ENCODE assay signal across 16 mouse cellular contexts in the genomic region with DNA sequence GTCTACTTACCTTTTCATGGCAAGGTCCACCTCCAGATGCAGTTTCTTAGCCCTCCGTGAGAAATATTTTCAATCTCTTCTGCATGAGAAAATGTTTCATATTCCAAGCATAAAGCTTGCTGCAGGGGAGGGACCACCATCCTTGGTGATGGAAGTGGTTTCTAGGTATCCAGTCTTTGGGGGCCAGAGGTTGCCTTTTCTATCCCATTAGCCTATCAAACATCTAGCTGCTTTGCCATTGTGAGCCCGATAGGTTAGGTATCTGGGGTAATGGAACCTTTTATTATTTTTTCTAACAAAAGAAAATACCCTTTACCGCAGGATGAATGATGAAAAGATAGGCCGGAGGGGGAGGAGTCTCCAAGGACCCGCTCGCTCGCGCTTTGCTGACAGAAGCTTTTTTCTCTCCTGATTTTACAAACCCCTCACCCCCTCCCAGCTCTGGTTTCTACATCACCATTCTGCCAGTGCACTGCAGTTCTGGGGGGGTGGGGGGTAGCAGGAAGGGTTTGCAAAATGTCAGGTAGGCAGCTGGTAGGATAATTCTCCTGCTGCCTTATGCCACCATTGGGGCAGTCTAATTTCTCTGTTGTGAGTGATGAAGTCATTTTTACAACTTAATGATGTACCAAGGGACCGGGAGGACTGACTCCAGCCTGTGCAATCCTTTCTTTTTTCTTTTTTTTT. TPM values are rescaled to one million over a fixed set of nuclear protein-coding genes. Genes with fewer than 3 reads are reported as not detected.
DNase-seq lines count a peak whose midpoint lies in the region; ATAC-seq and TF ChIP-seq lines count a peak whose summit lies in the region.
"Had no signal": no experiment of that assay in that cellular context is flagged by ENCODE, and none has a peak within 500 bp of the region (broad histone marks: within the 10 kb centered on the region; RNA-seq: fewer than 3 reads in every experiment).

No protein-coding gene starts in this region.

- peak; percentile 32 for DNase-seq in retina, embryonic 14.5 days (ENCODE audit: low spot score)
- DNase-seq in retina, postnatal 1 day: no peak
- DNase-seq in hindbrain, embryonic 10.5 days (ENCODE audit: low spot score): peak; percentile 10
- peak; percentile 88 for DNase-seq in midbrain, embryonic 14.5 days
- DNase-seq in cerebellum, adult 2 months: no peak
- no peak for DNase-seq in lung, postnatal 0 days (ENCODE audit: low spot score)
- DNase-seq in B cell, adult 2 months: no peak
- DNase-seq: adrenal gland, postnatal 36 days; cerebellum, adult 11 months; heart, adult 18-20 months; heart, postnatal 14 days; kidney, postnatal 14 days; liver; lung, adult 2 months had no signal

- peaks cover 51% of the 10 kb centered on the region for H3K27me3 ChIP-seq in hindbrain, embryonic 10.5 days (ENCODE audit: insufficient read depth, poor library complexity, severe bottlenecking)
- H3K27me3 ChIP-seq in midbrain, embryonic 14.5 days (ENCODE audit: control insufficient read depth, insufficient read depth, low read length): no peaks in the 10 kb centered on the region
- no peaks in the 10 kb centered on the region for H3K27me3 ChIP-seq in cerebellum, adult 2 months (ENCODE audit: control insufficient read depth, insufficient read depth, low read length)
- no peaks in the 10 kb centered on the region for H3K27me3 ChIP-seq in lung, postnatal 0 days (replicated peaks; ENCODE audit: insufficient read depth, low read length)

- no peak for TF ChIP-seq POLR2A in cerebellum, adult 2 months (IDR thresholded peaks at IDR 0.05; ENCODE audit: borderline replicate concordance, insufficient read depth, low read length)

- H3K4me3 ChIP-seq in hindbrain, embryonic 10.5 days: no peak overlapping the region
- peak overlapping the region; percentile 27 for H3K4me3 ChIP-seq in midbrain, embryonic 14.5 days (replicated peaks; ENCODE audit: low read depth, low read length)
- H3K4me3 ChIP-seq in cerebellum, adult 2 months (replicated peaks; ENCODE audit: insufficient read depth, low read depth, low read length): no peak overlapping the region
- no peak overlapping the region for H3K4me3 ChIP-seq in lung, postnatal 0 days (ENCODE audit: low read depth, low read length)

- H3K4me1 ChIP-seq in hindbrain, embryonic 10.5 days (replicated peaks): peaks cover 10% of the 10 kb centered on the region; the same call in 1 of the 2 replicates
- no peaks in the 10 kb centered on the region for H3K4me1 ChIP-seq in midbrain, embryonic 14.5 days (ENCODE audit: control insufficient read depth, insufficient read depth, low read length)
- no peaks in the 10 kb centered on the region for H3K4me1 ChIP-seq in cerebellum, adult 2 months (ENCODE audit: control insufficient read depth, insufficient read depth, low read length)
- no peaks in the 10 kb centered on the region for H3K4me1 ChIP-seq in lung, postnatal 0 days (ENCODE audit: insufficient read depth, low read depth, low read length)

- peak overlapping the region; percentile 49 for H3K9ac ChIP-seq in midbrain, embryonic 14.5 days (replicated peaks; ENCODE audit: low read length)
- no peak overlapping the region for H3K9ac ChIP-seq in lung, postnatal 0 days (replicated peaks; ENCODE audit: low read depth)

- H3K36me3 ChIP-seq in hindbrain, embryonic 10.5 days: no peaks in the 10 kb centered on the region
- H3K36me3 ChIP-seq in midbrain, embryonic 14.5 days (ENCODE audit: control insufficient read depth, insufficient read depth, low read length): 0 out of 2 replicates have a peak, but pooled peaks cover 3% of the 10 kb centered on the region
- no peaks in the 10 kb centered on the region for H3K36me3 ChIP-seq in lung, postnatal 0 days (ENCODE audit: insufficient read depth, low read length)

- WGBS in hindbrain, embryonic 10.5 days: 7% methylated on average over 9 of the region's 9 CpGs
- WGBS in midbrain, embryonic 14.5 days: 2% methylated on average over 9 of the region's 9 CpGs
- WGBS in cerebellum, adult 2 months: 72% methylated on average over 9 of the region's 9 CpGs
- WGBS in lung, postnatal 0 days: 7% methylated on average over 9 of the region's 9 CpGs

- H3K4me2 ChIP-seq in midbrain, embryonic 14.5 days (ENCODE audit: low read length): peak overlapping the region; percentile 48
- no peak overlapping the region for H3K4me2 ChIP-seq in lung, postnatal 0 days (replicated peaks; ENCODE audit: low read depth, low read length)

- H3K9me3 ChIP-seq in hindbrain, embryonic 10.5 days: no peaks in the 10 kb centered on the region
- no peaks in the 10 kb centered on the region for H3K9me3 ChIP-seq in midbrain, embryonic 14.5 days (ENCODE audit: control insufficient read depth, low read length)
- H3K9me3 ChIP-seq in lung, postnatal 0 days (ENCODE audit: low read length): no peaks in the 10 kb centered on the region

- ATAC-seq in midbrain, embryonic 14.5 days (ENCODE audit: low FRiP score, low TSS enrichment): peak; percentile 86
- no peak for ATAC-seq in lung, postnatal 0 days
- ATAC-seq: intestine, embryonic 16.5 days had no signal

- TF ChIP-seq EP300 in lung, postnatal 0 days (IDR thresholded peaks at IDR 0.05): no peak

- H3K27ac ChIP-seq in hindbrain, embryonic 10.5 days: no peak overlapping the region
- peak overlapping the region; percentile 83 for H3K27ac ChIP-seq in midbrain, embryonic 14.5 days (replicated peaks; ENCODE audit: low read depth, low read length)
- H3K27ac ChIP-seq in cerebellum, adult 2 months (ENCODE audit: insufficient read depth, low read length): no peak overlapping the region
- no peak overlapping the region for H3K27ac ChIP-seq in lung, postnatal 0 days (ENCODE audit: low read length)

- TF ChIP-seq CTCF in cerebellum, adult 2 months (IDR thresholded peaks at IDR 0.05; ENCODE audit: borderline replicate concordance, insufficient read depth, low read depth, low read length): no peak
- no peak for TF ChIP-seq CTCF in lung, postnatal 0 days (IDR thresholded peaks at IDR 0.05)

RNA-seq across cellular contexts. Expression of a gene that starts 10.9 kb away (rescaled TPM):
- polyA plus RNA-seq in hindbrain, embryonic 10.5 days (2016; fragmentation: Nextera tagmentation; extraction: Ambion mirVana): 6.4 and 16.1 TPM in 2 replicates
- 102 and 111 TPM in 2 replicates for polyA plus RNA-seq in midbrain, embryonic 14.5 days (2014; fragmentation: Nextera tagmentation; extraction: Ambion mirVana)
- 33.0 and 43.1 TPM in 2 replicates for polyA plus RNA-seq in cerebellum, adult 2 months (2012; rRNA removed)
- not detected in 2 replicates for polyA plus RNA-seq in lung, postnatal 0 days (2015; fragmentation: Nextera tagmentation; extraction: Ambion mirVana)
- polyA plus RNA-seq: lung, adult 2 months; urinary bladder, adult 2 months had no signal

Comparison
In these comparisons a context has a peak if more than half of its experiments do, and no peak if none do; other contexts are left out.
1. DNase-seq: peak in retina, embryonic 14.5 days (single experiment), hindbrain, embryonic 10.5 days (single experiment) and midbrain, embryonic 14.5 days (single experiment); none in retina, postnatal 1 day (single experiment), cerebellum, adult 2 months (0 of 2), lung, postnatal 0 days (single experiment) and B cell, adult 2 months (0 of 2).